Mouse (Mus musculus) monocyte, adult 5-6 weeks (primary cell): Measurements from ENCODE around the gene Id2. TPM values are rescaled to one million over a fixed set of nuclear protein-coding genes. Genes with fewer than 3 reads are reported as not detected.

ENCODE experiments used
- ATAC-seq: fragments of 153-309, 156-312 bp; replicated peaks from 2 replicates; pipeline ENCODE4 v1.8.0; 2017; ENCODE audit warnings: mild to moderate bottlenecking; ENCODE audit not compliant: low TSS enrichment, insufficient number of reproducible peaks, severe bottlenecking, poor library complexity, low FRiP score
- total RNA-seq: library from RNA; stranded (forward); fragments of 200-1000, 200-491, 200-594 nt; gene quantifications from 3 replicates; pipeline ENCODE4 v1.2.3, GENCODE M21; 2017

Gene Id2
- total RNA-seq, 1 experiment from 2014 or later: 247 TPM

DNA sequence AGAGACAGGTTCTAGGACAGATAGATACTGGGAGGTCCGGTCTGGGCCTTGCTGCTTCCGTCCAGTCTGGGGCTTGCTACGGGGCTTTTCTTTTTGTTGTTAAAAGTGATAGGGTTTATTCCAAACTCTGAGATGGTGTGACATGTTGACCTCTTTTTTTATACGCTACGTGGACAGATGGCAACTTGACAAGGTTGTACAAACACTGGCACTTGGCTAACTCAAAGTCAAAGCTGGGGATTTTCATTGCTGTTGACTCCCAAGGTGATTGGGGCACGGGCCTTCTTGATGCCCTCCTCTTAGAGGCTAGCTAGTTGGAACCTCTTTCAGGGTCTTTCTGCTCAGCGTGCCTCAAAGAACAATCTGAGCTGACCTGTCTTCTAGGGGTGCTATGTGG is 13.7 kb upstream of the Id2 start:
- no peak for ATAC-seq

DNA sequence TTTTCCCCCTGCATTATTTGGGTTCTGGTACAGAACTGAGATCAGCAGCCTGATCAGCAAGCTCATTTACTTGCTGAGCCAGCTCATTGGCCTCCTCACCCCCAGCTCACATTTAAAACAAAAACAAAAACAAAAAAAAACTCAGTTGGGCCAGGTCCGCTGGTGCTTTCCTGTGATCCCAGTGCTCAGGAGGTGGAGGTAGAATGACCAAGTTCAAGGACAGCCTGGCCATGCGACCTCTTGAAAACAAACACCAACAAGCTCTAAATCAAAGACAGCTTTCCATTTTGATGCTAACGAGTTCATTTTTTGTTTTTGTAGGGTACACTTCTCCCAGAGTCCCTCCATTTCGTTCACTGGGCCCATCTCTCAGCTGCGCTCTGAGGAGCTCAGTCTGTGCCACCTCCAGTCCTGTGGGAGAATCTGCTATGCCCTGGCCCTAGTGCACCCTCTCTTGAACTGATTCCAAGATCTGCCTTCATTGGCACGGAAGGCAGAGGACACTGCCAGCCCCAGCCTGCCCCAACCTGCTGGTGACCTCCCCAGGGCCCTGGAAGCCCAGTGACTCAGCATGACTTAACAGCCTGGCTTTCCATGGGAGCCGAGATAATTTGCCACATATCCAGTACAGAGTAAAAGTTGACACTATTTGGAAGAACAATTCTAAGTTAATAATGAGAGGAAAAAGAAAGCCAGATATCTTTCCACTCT is 13.2 kb upstream of the Id2 start:
- ATAC-seq: no peak

DNA sequence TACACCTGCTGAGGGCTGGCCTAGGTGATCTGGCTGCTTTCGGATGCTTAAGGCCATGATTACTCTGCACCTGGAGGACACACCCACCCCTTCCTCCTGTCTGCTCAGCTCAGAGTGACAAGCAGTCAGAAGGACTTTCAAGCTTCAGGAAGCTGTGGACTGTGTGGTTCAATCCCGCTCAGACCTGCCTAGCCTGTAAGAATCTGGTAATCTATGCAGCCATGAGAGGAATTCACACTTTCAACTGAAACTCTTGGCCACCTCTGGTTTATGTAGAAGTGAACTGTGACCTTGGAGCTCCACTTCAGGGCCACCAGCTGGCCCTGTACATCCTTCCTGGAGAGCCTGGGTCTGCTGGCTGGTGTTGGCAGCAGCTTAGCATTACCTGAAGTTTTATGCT is 11.9 kb upstream of the Id2 start:
- ATAC-seq: no peak

DNA sequence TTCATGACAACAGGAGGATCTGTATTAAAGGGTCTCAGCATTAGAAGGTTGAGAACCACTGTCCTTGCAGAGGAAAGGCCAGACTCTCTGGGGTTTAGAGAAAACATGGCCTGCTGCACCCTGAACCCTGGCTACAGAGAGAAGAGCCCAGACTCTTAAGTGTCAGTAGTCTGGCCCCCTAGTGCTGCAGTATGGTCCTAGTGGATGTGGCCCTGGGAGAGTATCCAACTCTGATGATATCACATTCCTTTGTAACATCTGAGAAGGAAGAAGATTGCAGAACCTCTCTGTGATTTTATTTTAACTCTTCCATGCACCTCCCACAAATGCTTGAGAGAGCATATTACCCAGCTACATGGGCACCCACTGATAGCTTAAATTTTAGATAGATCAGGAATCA is 7.6 kb upstream of the Id2 start:
- ATAC-seq: no peak

DNA sequence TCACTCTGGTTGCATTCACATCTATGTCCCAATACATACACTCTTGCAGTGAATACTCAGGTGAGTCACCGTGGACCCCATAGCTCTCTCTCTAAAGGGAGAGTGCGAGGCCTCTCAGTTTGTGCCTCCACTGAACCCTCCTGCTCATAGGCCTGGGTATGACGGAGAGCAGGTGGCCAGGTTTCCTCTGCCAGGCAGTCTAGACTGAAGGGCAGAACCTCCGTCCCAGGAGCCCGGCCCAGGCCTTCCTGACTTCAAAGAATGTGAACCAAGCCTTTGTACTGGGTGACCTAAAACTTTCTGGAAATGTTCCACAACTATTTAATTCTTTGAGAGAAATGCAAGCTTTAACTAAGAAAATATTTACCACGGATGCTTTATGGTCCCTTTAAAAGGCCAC is 7.0 kb upstream of the Id2 start:
- no peak for ATAC-seq

DNA sequence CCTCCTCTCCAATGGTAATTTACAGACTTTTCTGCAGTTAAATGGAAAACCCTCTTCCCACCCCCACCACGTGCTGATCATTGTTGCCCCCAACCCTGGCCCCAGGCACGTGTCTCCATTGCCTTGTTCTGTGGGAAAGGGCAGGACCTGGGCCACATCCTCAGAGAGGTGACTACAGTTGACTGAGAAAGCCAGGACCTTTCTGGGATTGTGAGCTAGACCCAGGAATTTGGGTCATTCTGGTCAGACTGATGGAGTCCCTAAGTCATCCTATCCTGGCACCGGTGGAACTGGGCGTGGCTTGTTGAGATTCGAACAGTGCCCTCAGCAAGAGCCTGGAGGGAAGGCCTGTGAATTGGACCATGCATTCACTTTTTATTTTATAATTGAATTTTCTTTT is 4.4 kb upstream of the Id2 start:
- ATAC-seq: no peak

DNA sequence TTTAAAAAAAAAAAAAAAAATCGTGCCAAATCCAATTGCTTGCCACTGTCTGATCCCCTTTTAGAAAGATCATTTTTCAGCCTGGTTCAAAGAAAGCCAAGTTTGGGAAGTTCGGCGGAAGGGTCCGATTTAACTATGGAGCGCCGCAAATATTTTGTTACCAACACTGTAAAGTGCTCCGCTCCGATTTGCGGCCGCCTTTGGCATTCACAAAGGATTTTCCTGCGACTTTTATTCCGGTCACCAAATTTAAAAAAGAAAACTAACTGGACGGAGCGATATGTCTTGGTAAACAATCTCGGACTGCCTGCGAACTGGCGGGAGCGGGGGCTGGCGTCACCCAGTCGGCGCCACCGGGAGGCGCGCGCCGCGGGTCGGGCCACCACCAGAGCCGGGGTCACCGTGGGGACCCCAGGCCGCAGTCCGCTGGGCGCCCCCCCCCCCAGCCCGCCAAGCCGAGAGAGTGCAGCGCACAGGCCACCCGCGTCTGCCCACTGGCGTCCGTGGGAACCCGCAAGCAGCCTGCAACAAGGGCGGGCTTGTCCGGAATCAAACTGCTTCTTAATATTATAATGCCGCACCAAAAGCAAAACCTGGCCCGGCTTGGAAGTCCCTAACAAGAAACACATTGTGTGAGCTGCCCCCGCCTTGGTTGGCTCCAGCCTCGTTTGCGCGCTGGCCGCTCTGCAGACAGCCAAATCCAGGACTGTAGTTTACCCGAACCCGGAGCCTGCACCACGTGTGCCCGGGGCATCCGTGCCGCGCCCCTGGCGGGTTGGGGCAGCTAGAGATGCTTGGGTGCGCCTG is 3.7 kb upstream of the Id2 start:
- no peak for ATAC-seq

DNA sequence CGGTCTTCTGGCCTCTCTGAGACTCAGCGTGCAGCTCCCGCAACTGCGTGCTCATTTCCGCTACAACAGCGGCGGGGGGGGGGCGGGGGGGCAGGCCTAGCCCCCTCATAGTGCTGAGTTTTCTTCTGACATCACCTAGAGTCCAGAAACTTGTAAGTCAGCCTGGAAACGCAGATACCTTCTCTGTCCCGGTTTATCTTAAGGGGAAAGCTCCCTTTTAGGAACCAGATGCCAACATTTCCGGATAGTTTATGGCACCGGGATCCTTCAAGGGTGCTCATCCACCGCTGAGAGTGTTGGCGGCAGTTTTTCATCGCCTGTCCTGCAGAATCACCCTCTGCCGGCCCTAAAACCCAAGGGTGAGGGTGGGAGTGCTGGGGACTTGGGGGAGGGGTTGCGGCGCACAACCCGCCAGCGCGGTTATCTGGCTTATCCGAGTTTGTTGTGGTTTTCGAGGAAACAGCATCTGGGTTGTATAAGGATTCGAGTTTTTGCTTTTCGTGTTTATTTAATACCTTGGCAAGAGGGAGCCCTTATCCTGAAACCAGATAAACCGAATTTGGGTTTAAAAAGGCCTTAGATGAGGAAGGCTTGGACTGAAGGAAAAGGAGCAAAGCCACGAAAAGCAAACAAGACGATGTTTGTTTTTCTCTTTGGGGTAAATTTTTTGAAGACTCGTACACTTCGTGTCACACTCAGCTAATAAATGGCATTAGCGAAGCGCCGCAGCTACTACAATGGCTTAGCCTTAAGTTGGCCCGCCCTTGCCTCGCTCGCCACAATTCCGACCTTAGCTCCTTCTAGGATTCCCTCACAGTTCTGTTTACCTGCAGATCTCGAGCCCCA is 2.8 kb upstream of the Id2 start:
- no peak for ATAC-seq

DNA sequence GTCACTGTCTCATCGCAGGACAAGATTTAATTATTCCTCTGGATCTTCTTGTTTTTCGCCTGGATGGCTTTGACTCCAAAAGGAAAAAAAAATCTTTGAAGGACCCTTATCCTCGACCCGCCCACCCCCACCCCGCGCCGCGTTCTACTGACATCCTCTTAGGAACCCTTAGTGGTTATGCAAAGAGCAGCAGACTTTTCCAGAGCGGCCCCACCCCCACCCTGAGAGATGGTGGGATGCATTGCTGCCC is 2.3 kb upstream of the Id2 start:
- no peak for ATAC-seq

DNA sequence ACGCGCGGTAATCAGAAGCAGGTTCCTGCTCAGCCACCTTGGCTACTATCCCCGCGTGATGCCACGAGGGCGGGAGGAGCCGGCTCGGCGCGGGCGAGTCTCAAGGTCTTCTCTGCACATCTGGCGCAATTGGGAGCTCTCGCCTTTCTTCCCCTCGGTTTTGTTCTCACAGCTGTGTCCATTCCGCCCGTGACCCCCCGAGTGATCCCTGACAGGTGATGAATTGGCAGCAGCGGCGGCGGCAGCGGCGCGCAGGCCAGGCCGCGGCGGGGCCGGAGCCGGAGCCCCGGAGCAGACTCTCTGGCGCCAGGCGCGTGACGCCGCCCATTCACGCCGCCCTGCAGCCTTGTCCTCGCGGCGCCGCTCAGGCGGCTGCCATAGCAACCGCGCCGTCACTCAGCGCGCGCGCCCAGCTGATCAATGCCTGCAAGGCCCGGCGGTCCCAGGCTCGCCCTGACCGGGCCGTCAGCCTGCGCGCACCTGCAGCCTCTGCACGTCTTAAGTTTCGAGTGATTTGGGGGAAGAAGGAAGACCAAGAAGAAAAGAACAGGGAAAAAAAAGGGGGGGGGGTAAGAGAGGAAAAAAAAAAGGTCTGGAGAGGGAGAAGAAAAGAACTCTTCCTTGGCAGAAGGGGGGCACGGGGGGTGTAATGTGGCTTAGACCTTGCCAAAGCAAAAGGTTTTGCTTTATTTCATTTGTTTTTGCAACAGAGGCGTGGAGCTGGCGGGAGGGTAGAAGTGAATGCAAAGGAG is 1.8 kb upstream of the Id2 start:
- no peak for ATAC-seq

DNA sequence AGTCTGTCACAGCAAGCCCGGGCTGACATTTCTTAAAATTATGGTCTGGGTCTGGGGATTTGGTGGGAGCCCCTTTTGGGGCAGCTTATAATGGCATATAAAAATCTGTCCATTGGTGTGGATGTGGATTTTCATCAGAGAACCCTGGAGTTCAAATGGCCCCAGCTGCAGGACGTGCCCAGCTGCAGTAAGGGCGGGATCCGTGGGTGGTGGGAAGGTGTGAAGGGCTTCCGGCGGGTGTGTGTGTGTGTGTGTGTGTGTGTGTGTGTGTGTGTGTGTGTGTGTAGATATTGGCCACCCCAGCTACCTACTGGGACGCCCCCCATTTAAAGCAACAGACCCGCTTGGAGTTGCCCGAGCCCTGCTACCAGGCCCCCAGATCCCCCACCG is 1.2 kb upstream of the Id2 start:
- ATAC-seq: no peak

DNA sequence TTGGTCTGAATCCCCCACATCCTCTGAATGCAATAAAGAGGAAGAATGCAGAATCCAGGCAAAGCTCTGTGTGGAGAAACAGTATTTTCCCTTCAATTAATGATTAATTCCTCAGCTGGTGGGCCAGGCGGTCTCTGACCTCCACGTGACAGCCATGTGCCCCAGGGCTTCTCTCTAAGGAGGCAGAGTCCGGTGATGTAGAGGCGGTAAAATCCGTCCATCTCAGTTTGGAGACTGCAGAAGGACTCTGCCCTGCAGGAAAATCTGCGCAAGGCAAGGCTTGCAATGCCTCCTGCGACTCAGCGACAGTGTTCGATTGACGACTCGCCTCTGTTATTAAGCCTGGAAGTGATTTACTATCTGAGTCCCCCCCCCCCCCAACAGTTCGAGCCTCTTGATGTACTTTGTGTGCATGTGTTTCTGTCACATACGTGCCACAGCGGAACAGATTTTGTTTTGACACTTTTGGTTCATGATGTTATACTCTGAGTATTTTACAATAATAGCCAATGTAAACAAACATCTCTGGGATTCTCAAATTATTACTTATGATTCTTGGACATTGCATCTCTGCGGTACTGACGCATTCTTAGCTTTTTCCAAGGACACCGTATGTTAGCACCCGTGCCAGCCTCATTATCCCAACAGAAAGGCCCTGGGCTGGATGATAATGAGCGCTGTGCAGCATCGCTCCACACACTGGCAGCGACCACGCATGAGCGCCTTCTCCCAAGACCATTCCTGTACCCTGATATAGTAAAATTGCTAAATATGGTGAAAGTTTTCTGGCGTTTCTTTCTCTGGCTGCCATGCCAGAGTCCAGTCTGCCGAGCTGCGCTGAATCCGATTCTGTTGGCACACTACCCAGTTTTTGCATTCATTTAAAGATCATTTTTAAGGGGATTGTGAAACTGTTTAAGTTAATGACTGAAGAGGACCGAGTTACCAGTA is 545 bp upstream of the Id2 start:
- no peak for ATAC-seq

DNA sequence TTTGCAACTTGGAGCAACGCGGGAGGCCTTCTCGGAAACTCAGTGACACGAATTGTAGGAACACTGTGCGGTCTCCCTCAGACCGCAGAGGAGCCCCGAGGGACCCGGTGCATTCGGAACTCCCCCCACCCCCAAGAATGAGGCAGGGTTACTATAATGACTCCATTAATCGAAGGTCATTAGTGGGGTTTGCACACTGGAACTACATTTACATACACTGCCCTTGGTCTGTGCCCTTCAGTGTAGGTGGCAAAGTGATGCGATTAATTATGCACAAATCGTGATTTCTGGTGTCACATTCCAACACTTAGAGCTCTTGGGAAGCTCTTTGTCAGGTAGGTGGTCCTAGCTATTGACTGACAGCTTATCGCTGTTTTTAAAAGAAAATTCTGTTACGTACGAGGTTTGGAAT is 294 bp downstream of the Id2 start:
- ATAC-seq: no peak

DNA sequence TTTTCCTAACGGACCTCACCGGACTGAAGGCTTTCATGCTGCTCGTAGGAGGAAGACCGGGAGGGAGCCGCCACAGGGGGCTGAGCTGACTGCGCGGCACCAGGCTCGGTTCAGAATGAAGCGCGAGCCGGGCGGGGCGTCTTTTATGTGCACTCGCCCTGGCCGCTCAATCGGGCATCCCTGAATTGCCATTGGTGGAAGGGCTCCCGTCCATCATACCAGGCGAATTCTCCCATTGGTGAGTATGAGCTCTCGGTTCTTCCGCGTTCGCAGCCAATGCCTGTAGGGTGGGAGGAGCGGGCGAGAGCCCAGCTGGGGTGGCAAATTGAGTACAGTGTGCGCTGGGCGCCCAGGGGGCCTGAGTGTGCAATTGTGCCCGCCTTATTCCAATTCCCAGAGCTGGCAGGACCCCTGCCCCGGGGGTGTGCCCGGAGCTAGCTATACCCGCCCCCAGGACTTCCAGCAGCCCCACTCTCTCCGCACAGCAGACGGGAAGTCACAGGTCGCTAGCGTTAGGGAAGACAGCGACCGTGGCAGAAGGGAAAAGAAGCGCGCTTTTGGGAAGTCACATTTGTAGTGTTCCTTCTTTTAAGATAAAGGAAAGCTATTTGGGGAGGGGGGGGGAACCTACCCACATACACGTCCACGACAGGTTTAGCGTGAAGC is 833 bp downstream of the Id2 start:
- ATAC-seq: peak; percentile 85

DNA sequence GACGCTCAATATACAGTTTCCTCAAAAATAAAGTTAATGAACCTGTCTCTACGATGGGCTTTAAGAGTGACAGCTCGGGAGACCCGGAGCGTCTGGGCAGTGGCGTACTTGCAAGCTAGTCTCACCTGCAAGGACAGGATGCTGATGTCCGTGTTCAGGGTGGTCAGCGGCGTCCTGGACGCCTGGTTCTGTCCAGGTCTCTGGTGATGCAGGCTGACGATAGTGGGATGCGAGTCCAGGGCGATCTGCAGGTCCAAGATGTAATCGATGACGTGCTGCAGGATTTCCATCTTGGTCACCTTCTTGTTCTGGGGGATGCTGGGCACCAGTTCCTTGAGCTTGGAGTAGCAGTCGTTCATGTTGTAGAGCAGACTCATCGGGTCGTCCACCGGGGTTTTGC is 1.4 kb downstream of the Id2 start:
- peak; percentile 2; the same call in 1 of the 2 replicates for ATAC-seq

DNA sequence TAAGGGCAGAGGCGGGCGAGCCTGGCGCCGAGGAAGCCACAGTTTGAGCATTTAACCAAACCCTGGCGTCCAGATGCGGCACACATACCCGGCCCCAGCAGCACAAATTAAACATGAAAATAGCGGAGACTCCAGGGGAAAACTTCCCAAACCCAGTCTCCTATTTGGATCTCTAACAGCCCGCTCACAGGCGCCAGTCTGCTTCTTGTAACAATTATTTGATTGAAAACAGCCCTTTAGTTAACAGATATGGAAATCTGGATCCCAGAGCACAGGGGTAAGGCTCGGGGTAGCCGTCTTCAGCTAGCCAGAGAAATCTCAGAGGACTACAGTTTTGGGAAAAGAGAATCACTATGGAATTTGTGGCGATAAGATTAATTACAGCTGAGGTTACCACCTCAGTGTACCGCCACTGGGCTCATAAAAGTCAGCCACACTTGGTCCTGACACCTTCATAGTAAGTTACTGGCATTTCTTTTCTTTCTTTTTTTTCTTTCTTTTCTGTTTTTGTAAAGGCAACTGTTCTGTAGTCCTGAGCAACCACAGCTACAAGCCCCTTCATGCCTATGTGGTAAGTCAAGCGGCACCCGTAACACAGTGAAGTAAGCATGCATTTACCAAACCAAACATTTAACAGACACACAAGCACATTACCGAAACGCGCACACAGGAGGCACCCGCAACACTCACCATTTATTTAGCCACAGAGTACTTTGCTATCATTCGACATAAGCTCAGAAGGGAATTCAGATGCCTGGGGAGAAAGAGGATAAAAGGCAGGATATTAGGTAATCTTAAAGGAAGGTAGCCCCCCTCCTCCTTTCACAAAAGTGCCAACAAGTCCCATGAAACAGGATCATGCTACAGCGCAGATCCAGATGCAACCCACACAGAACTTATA is 2.1 kb downstream of the Id2 start:
- ATAC-seq: no peak
